ENCODE assay signal across 13 mouse cellular contexts in genomic region chr7:98991204-98991761, GRCm38 (mm10).
"Had no signal": no experiment of that assay in that cellular context is flagged by ENCODE, and none has a peak within 500 bp of the region (broad histone marks: within the 10 kb centered on the region; RNA-seq: fewer than 3 reads in every experiment).

No protein-coding gene starts in this region.

- DNase-seq: liver, postnatal 0 days; lung, embryonic 14.5 days; lung, postnatal 10 days; lung, postnatal 4 days; midbrain, embryonic 14.5 days; retina, postnatal 1 day; right cerebral cortex, adult 18-20 months; right cerebral cortex, postnatal 25 days; right cerebral cortex, postnatal 4 days; spleen, adult 18-20 months; thymus, adult 18-20 months; thymus, postnatal 14 days; thymus, postnatal 36 days had no signal
